Mouse (Mus musculus): ENCODE results near the gene Pde8a.

- TF ChIP-seq CTCF (IDR thresholded peaks at IDR 0.05) = peak; percentile 42
- no peak for TF ChIP-seq EP300 (IDR thresholded peaks at IDR 0.05)
Measured at GRCm38 (mm10) chr7:81321776-81322175, 108.4 kb downstream of the Pde8a start.

Data from lung, postnatal 0 days (tissue).